Mouse (Mus musculus) limb, embryonic 15.5 days (tissue): Measurements from ENCODE around the gene Hexdc. TPM values are rescaled to one million over a fixed set of nuclear protein-coding genes. Genes with fewer than 3 reads are reported as not detected.
A peak's percentile ranks its signal among the peaks of the same experiment; 100 is the strongest.

Experiments used
- ATAC-seq: fragments of 200-750 bp; cut with Nextera tagmentation; 2 replicates; pipeline ENCODE4 v1.8.0; 2017; ENCODE audit warnings: low read depth, moderate TSS enrichment; ENCODE audit not compliant: insufficient number of reproducible peaks, low FRiP score, low TSS enrichment
- H3K27ac ChIP-seq: fragments of 300-500 bp; sonication (generic); 2 replicates; pipeline ENCODE4 v1.5.1; 2015; ENCODE audit warnings: moderate library complexity, mild to moderate bottlenecking, inconsistent platforms
- H3K27me3 ChIP-seq: fragments of 300-500 bp; sonication (generic); 2 replicates; pipeline ENCODE4 v1.6.1; 2015; ENCODE audit warnings: inconsistent platforms
- H3K36me3 ChIP-seq: fragments of 300-500 bp; sonication (generic); 2 replicates; pipeline ENCODE4 v1.6.1; 2015; ENCODE audit warnings: inconsistent platforms
- H3K4me1 ChIP-seq: fragments of 300-500 bp; sonication (generic); 2 replicates; pipeline ENCODE4 v1.6.1; 2015; ENCODE audit warnings: inconsistent platforms
- H3K4me2 ChIP-seq: fragments of 300-500 bp; sonication (generic); 2 replicates; pipeline ENCODE4 v1.6.1; 2015; ENCODE audit warnings: mild to moderate bottlenecking, inconsistent platforms
- H3K4me3 ChIP-seq: fragments of 300-500 bp; sonication (generic); 2 replicates; pipeline ENCODE4 v1.5.1; 2015; ENCODE audit warnings: mild to moderate bottlenecking, inconsistent platforms
- H3K9ac ChIP-seq: fragments of 300-500 bp; sonication (generic); 2 replicates; pipeline ENCODE4 v1.6.1; 2015; ENCODE audit warnings: inconsistent platforms
- H3K9me3 ChIP-seq: fragments of 300-500 bp; sonication (generic); 2 replicates; pipeline ENCODE4 v1.6.1; 2016; ENCODE audit warnings: inconsistent platforms
- WGBS: fragments of 180-500 bp; shearing (Covaris S2); methylation state at CpG from one replicate; pipeline ENCODE4 v1.1.7; 2015; 5-methylcytosine and 5-hydroxymethylcytosine counted together
- polyA plus RNA-seq: library from polyadenylated mRNA; unstranded; fragments of >200 nt; fragmentation: Nextera tagmentation; extraction: Ambion mirVana; gene quantifications from 2 replicates; pipeline ENCODE4 v1.2.1, GENCODE M21; 2015

Gene Hexdc
- polyA plus RNA-seq, 1 experiment from 2014 or later: 9.6 TPM

DNA sequence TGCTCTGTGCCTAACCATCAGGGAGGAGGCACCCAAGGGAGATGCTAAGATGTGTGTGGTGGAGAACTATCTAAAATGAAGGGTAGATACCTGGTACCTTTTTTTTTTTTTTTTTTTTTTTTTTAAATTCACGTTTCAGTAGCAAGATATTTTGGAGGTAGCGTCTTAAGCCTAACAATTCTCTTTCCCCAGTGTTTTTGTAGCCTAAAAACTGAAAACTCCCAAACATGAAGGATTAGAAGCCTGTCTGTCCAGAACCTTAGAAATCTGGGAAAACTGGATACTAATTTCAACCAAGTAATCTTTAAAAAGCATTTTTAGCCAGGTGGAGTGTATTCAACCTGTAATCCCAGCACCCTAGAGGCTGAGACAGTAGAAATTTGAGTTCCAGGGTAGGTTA is 56.8 kb downstream of the Hexdc start:
- Histone ChIP-seq H3K27ac (no peak overlapping the region), H3K27me3 (no peaks in the 10 kb centered on the region), H3K4me3 (peak overlapping the region; percentile 94), H3K9me3 (no peaks in the 10 kb centered on the region), H3K4me1 (peaks cover 16% of the 10 kb centered on the region), H3K9ac (peak overlapping the region; percentile 93), H3K4me2 (peak overlapping the region; percentile 80), H3K36me3 (peaks cover 28% of the 10 kb centered on the region)
- no peak for ATAC-seq
- WGBS: 39% methylated on average over 2 of the region's 2 CpGs

Other genes with a start within 250 kb of the Hexdc start
- gene Csnk1d, start 213.1 kb upstream of the Hexdc start, polyA plus RNA-seq: 104 and 120 TPM in 2 replicates
- 0.60 and 0.66 TPM in 2 replicates for gene Cd7, start 165.0 kb upstream of the Hexdc start, polyA plus RNA-seq
- gene Sectm1b, start 140.9 kb upstream of the Hexdc start, polyA plus RNA-seq: 0.14 TPM in 1 of 2 replicates, not detected in the other
- gene Sectm1a, start 123.2 kb upstream of the Hexdc start, polyA plus RNA-seq: 0.81 and 1.5 TPM in 2 replicates
- not detected in 2 replicates for gene Tex19.2, start 85.8 kb upstream of the Hexdc start, polyA plus RNA-seq
- gene Tex19.1, start 58.3 kb upstream of the Hexdc start, polyA plus RNA-seq: not detected in 2 replicates
- gene Uts2r, start 44.2 kb upstream of the Hexdc start, polyA plus RNA-seq: 1.1 and 2.4 TPM in 2 replicates
- 21.5 and 24.8 TPM in 2 replicates for gene Ogfod3, start 278 bp downstream of the Hexdc start, polyA plus RNA-seq
- 43.4 and 44.7 TPM in 2 replicates for gene Cybc1, start 24.9 kb downstream of the Hexdc start, polyA plus RNA-seq
- 54.9 and 56.7 TPM in 2 replicates for gene Narf, start 32.8 kb downstream of the Hexdc start, polyA plus RNA-seq
- 6.2 and 7.2 TPM in 2 replicates for gene Foxk2, start 55.6 kb downstream of the Hexdc start, polyA plus RNA-seq
- gene Wdr45b, start 150.0 kb downstream of the Hexdc start, polyA plus RNA-seq: 92.1 and 99.3 TPM in 2 replicates
- gene Rab40b, start 183.8 kb downstream of the Hexdc start, polyA plus RNA-seq: 18.6 and 37.5 TPM in 2 replicates
- gene Fn3krp, start 217.0 kb downstream of the Hexdc start, polyA plus RNA-seq: 7.3 and 8.9 TPM in 2 replicates
- gene Fn3k, start 230.5 kb downstream of the Hexdc start, polyA plus RNA-seq: 0.58 and 3.1 TPM in 2 replicates
- 51.5 and 51.8 TPM in 2 replicates for gene Tbcd, start 247.5 kb downstream of the Hexdc start, polyA plus RNA-seq